Mouse (Mus musculus): ENCODE data around the gene Npb. TPM values are rescaled to one million over a fixed set of nuclear protein-coding genes. Genes with fewer than 3 reads are reported as not detected.
"Not testable (repeated sequence)": the region's sequence is repeated elsewhere in the genome, so short reads cannot be mapped to it uniquely, and the experiment has no call there.

The Npb gene
- polyA plus RNA-seq (2014; fragmentation: Nextera tagmentation; extraction: Ambion mirVana): 3.5 and 4.4 TPM in 2 replicates

GRCm38 (mm10) chr11:120608241-120609034, at the start of gene Npb:
Gene Npb (plus strand): TSS chr11:120608477.
- Histone ChIP-seq H3K36me3 (ENCODE audit: control insufficient read depth, insufficient read depth, low read length) (peaks cover 57% of the 10 kb centered on the region), H3K4me2 (ENCODE audit: low read length) (peak within 1 kb of the TSS; percentile 63), H3K9me3 (ENCODE audit: control insufficient read depth, low read length) (no peaks in the 10 kb centered on the region), H3K4me1 (replicated peaks; ENCODE audit: control insufficient read depth, insufficient read depth, low read length) (peaks cover 18% of the 10 kb centered on the region), H3K27ac (ENCODE audit: low read depth) (no peak within 1 kb of the TSS), H3K27me3 (replicated peaks; ENCODE audit: control insufficient read depth, insufficient read depth, low read length) (no peaks in the 10 kb centered on the region), H3K4me3 (ENCODE audit: low read depth, low read length) (peak within 1 kb of the TSS; percentile 27), H3K9ac (ENCODE audit: low read length) (peak within 1 kb of the TSS; percentile 44)
- 4% methylated on average over 45 of the region's 45 CpGs for WGBS
- peak; percentile 29 for ATAC-seq (replicated peaks; ENCODE audit: low FRiP score, low TSS enrichment, low read depth)
- peak; percentile 63 for DNase-seq (ENCODE audit: low spot score)

- 85% methylated on average over 6 of the region's 6 CpGs for WGBS
- H3K9me3 ChIP-seq (ENCODE audit: control insufficient read depth, low read length); H3K4me2 ChIP-seq (ENCODE audit: low read length); H3K4me1 ChIP-seq (replicated peaks; ENCODE audit: control insufficient read depth, insufficient read depth, low read length); ATAC-seq (replicated peaks; ENCODE audit: low FRiP score, low TSS enrichment, low read depth); H3K27ac ChIP-seq (ENCODE audit: low read depth); H3K27me3 ChIP-seq (replicated peaks; ENCODE audit: control insufficient read depth, insufficient read depth, low read length); H3K9ac ChIP-seq (ENCODE audit: low read length); DNase-seq (ENCODE audit: low spot score); H3K4me3 ChIP-seq (ENCODE audit: low read depth, low read length): not testable (repeated sequence)
- H3K36me3 ChIP-seq (ENCODE audit: control insufficient read depth, insufficient read depth, low read length): peaks cover 49% of the 10 kb centered on the region
These were observed 49.4 kb upstream of the Npb start for GRCm38 (mm10) chr11:120558843-120559242.

GRCm38 (mm10) chr11:120560952-120561728, 47.1 kb upstream of the Npb start:
- H3K4me1 ChIP-seq (replicated peaks; ENCODE audit: control insufficient read depth, insufficient read depth, low read length): no peaks in the 10 kb centered on the region
- H3K4me2 ChIP-seq (ENCODE audit: low read length): no peak overlapping the region
- H3K36me3 ChIP-seq (ENCODE audit: control insufficient read depth, insufficient read depth, low read length): peaks cover 72% of the 10 kb centered on the region
- H3K4me3 ChIP-seq (ENCODE audit: low read depth, low read length): no peak overlapping the region
- DNase-seq (ENCODE audit: low spot score) (no peak), ATAC-seq (replicated peaks; ENCODE audit: low FRiP score, low TSS enrichment, low read depth) (no peak)
- no peak overlapping the region for H3K9ac ChIP-seq (ENCODE audit: low read length)
- H3K9me3 ChIP-seq (ENCODE audit: control insufficient read depth, low read length): peaks cover 3% of the 10 kb centered on the region; the same call in 1 of the 2 replicates
- no peaks in the 10 kb centered on the region for H3K27me3 ChIP-seq (replicated peaks; ENCODE audit: control insufficient read depth, insufficient read depth, low read length)
- 90% methylated on average over 13 of the region's 13 CpGs for WGBS
- no peak overlapping the region for H3K27ac ChIP-seq (ENCODE audit: low read depth)

- ATAC-seq (replicated peaks; ENCODE audit: low FRiP score, low TSS enrichment, low read depth) (no peak), DNase-seq (ENCODE audit: low spot score) (no peak)
- Histone ChIP-seq H3K9ac (ENCODE audit: low read length) (no peak overlapping the region), H3K4me2 (ENCODE audit: low read length) (no peak overlapping the region), H3K4me3 (ENCODE audit: low read depth, low read length) (no peak overlapping the region), H3K36me3 (ENCODE audit: control insufficient read depth, insufficient read depth, low read length) (peaks cover 90% of the 10 kb centered on the region), H3K4me1 (replicated peaks; ENCODE audit: control insufficient read depth, insufficient read depth, low read length) (no peaks in the 10 kb centered on the region), H3K9me3 (ENCODE audit: control insufficient read depth, low read length) (no peaks in the 10 kb centered on the region), H3K27me3 (replicated peaks; ENCODE audit: control insufficient read depth, insufficient read depth, low read length) (no peaks in the 10 kb centered on the region), H3K27ac (ENCODE audit: low read depth) (no peak overlapping the region)
- 94% methylated on average over 13 of the region's 13 CpGs for WGBS
These were observed 45.3 kb upstream of the Npb start for GRCm38 (mm10) chr11:120562949-120563348.

GRCm38 (mm10) chr11:120565114-120565513, 43.2 kb upstream of the Npb start:
- 89% methylated on average over 9 of the region's 9 CpGs for WGBS
- Histone ChIP-seq H3K27me3 (replicated peaks; ENCODE audit: control insufficient read depth, insufficient read depth, low read length) (no peaks in the 10 kb centered on the region), H3K9me3 (ENCODE audit: control insufficient read depth, low read length) (no peaks in the 10 kb centered on the region), H3K27ac (ENCODE audit: low read depth) (no peak overlapping the region), H3K9ac (ENCODE audit: low read length) (no peak overlapping the region), H3K4me1 (replicated peaks; ENCODE audit: control insufficient read depth, insufficient read depth, low read length) (no peaks in the 10 kb centered on the region), H3K36me3 (ENCODE audit: control insufficient read depth, insufficient read depth, low read length) (peaks cover 93% of the 10 kb centered on the region), H3K4me3 (ENCODE audit: low read depth, low read length) (no peak overlapping the region), H3K4me2 (ENCODE audit: low read length) (no peak overlapping the region)
- DNase-seq (ENCODE audit: low spot score): no peak
- ATAC-seq (replicated peaks; ENCODE audit: low FRiP score, low TSS enrichment, low read depth): no peak

GRCm38 (mm10) chr11:120568324-120568723, 40.0 kb upstream of the Npb start:
- ATAC-seq (replicated peaks; ENCODE audit: low FRiP score, low TSS enrichment, low read depth): no peak

GRCm38 (mm10) chr11:120571122-120571521, 37.2 kb upstream of the Npb start:
- H3K9me3 ChIP-seq (ENCODE audit: control insufficient read depth, low read length): no peaks in the 10 kb centered on the region
- H3K36me3 ChIP-seq (ENCODE audit: control insufficient read depth, insufficient read depth, low read length): peaks cover 47% of the 10 kb centered on the region
- peak overlapping the region; percentile 98 for H3K4me3 ChIP-seq (ENCODE audit: low read depth, low read length)
- no peaks in the 10 kb centered on the region for H3K27me3 ChIP-seq (replicated peaks; ENCODE audit: control insufficient read depth, insufficient read depth, low read length)
- peaks cover 15% of the 10 kb centered on the region for H3K4me1 ChIP-seq (replicated peaks; ENCODE audit: control insufficient read depth, insufficient read depth, low read length)
- no peak overlapping the region for H3K27ac ChIP-seq (ENCODE audit: low read depth)
- WGBS: 76% methylated on average over 3 of the region's 3 CpGs
- H3K9ac ChIP-seq (ENCODE audit: low read length): peak overlapping the region; percentile 94; the same call in 1 of the 2 replicates
- no peak for ATAC-seq (replicated peaks; ENCODE audit: low FRiP score, low TSS enrichment, low read depth)
- no peak for DNase-seq (ENCODE audit: low spot score)
- H3K4me2 ChIP-seq (ENCODE audit: low read length): peak overlapping the region; percentile 81

More at GRCm38 (mm10) chr11:120568324-120568723, 40.0 kb upstream of the Npb start:
- Histone ChIP-seq H3K27me3 (replicated peaks; ENCODE audit: control insufficient read depth, insufficient read depth, low read length) (no peaks in the 10 kb centered on the region), H3K4me2 (ENCODE audit: low read length) (no peak overlapping the region), H3K4me1 (replicated peaks; ENCODE audit: control insufficient read depth, insufficient read depth, low read length) (peaks cover 9% of the 10 kb centered on the region), H3K9me3 (ENCODE audit: control insufficient read depth, low read length) (no peaks in the 10 kb centered on the region), H3K36me3 (ENCODE audit: control insufficient read depth, insufficient read depth, low read length) (peaks cover 75% of the 10 kb centered on the region), H3K4me3 (ENCODE audit: low read depth, low read length) (no peak overlapping the region), H3K9ac (ENCODE audit: low read length) (no peak overlapping the region), H3K27ac (ENCODE audit: low read depth) (no peak overlapping the region)
- no peak for DNase-seq (ENCODE audit: low spot score)
- 88% methylated on average over 6 of the region's 6 CpGs for WGBS

GRCm38 (mm10) chr11:120571754-120572416, 36.4 kb upstream of the Npb start:
- H3K4me1 ChIP-seq (replicated peaks; ENCODE audit: control insufficient read depth, insufficient read depth, low read length): peaks cover 15% of the 10 kb centered on the region
- peak overlapping the region; percentile 94 for H3K9ac ChIP-seq (ENCODE audit: low read length)
- H3K27ac ChIP-seq (ENCODE audit: low read depth): peak overlapping the region; percentile 95
- H3K4me2 ChIP-seq (ENCODE audit: low read length): peak overlapping the region; percentile 81
- DNase-seq (ENCODE audit: low spot score): no peak
- H3K4me3 ChIP-seq (ENCODE audit: low read depth, low read length): peak overlapping the region; percentile 98
- no peaks in the 10 kb centered on the region for H3K27me3 ChIP-seq (replicated peaks; ENCODE audit: control insufficient read depth, insufficient read depth, low read length)
- ATAC-seq (replicated peaks; ENCODE audit: low FRiP score, low TSS enrichment, low read depth): no peak
- WGBS: 7% methylated on average over 11 of the region's 11 CpGs
- H3K36me3 ChIP-seq (ENCODE audit: control insufficient read depth, insufficient read depth, low read length): peaks cover 42% of the 10 kb centered on the region
- H3K9me3 ChIP-seq (ENCODE audit: control insufficient read depth, low read length): no peaks in the 10 kb centered on the region

Measured in intestine, embryonic 14.5 days (tissue).